Mouse (Mus musculus): Measurements from ENCODE around the gene Unkl. TPM values are rescaled to one million over a fixed set of nuclear protein-coding genes. Genes with fewer than 3 reads are reported as not detected.
A peak's percentile ranks its signal among the peaks of the same experiment; 100 is the strongest.

Unkl gene
- total RNA-seq, 1 experiment, result 14.8 TPM

GRCm38 (mm10) chr17:25252643-25253042, 64.4 kb downstream of the Unkl start:
- in situ Hi-C loops (cut with MboI; ENCODE audit: low sequenced_read_pairs in 2 of 2, unreplicated experiment in 2 of 2), result no loop called here
- no peak for DNase-seq (ENCODE audit: low read depth, low spot score)
- Histone ChIP-seq H3K36me3 (ENCODE audit: control insufficient read depth, insufficient read depth, low read length, poor library complexity, severe bottlenecking) (no peaks in the 10 kb centered on the region), H3K27ac (ENCODE audit: insufficient read depth, low read depth, low read length, poor library complexity, severe bottlenecking) (no peak overlapping the region), H3K9me3 (ENCODE audit: control insufficient read depth, insufficient read depth, low read depth, low read length) (no peaks in the 10 kb centered on the region), H3K4me3 (ENCODE audit: insufficient read depth in 1 of 2, low read depth in 1 of 2, low read length in 2 of 2, poor library complexity in 1 of 2, severe bottlenecking in 1 of 2) (no peak overlapping the region), H3K4me1 (ENCODE audit: control insufficient read depth in 2 of 2, insufficient read depth in 2 of 2, low read length in 2 of 2, poor library complexity in 1 of 2) (peaks cover 0 to 7% of the 10 kb centered on the region in 2 experiments; a peak in 1 of 4 replicates), H3K9ac (ENCODE audit: insufficient read depth, low read depth, low read length, poor library complexity, severe bottlenecking) (no peak overlapping the region)
- no peak for TF ChIP-seq ZNF384 (IDR thresholded peaks at IDR 0.05; ENCODE audit: low read depth, low read length)
- TF ChIP-seq ZC3H11A (IDR thresholded peaks at IDR 0.05; ENCODE audit: borderline replicate concordance, low read depth, low read length), result no peak
- no peak for TF ChIP-seq MAFK (IDR thresholded peaks at IDR 0.05; ENCODE audit: insufficient read depth, low read depth, low read length)
- TF ChIP-seq CHD2 (IDR thresholded peaks at IDR 0.05; ENCODE audit: low read depth, low read length), result no peak
- no peak for TF ChIP-seq HCFC1 (IDR thresholded peaks at IDR 0.05; ENCODE audit: borderline replicate concordance, insufficient read depth, low read length)

DNA sequence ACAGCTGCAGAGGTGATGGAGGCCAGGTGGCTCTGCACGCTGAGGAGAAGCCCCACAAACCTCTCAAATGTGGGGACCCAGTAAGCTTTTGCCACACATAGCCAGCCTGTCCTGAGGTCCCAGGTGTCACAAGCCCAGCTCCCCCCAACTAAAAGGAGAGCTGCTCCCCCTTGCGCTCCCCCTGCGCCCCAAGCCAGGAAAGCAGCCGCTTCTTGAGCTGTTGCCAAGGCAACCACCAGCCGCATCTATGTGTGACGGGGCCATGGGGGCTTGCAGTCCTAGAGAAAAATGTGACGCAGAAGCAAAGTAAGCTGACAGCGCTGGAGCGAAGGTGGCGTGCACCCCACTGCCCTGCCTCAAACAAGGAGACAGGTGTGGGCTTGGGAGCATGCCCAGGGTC, 65.6 kb downstream of the Unkl start:
- TF ChIP-seq CHD2 (IDR thresholded peaks at IDR 0.05; ENCODE audit: low read depth, low read length), result no peak
- no peak for TF ChIP-seq MAFK (IDR thresholded peaks at IDR 0.05; ENCODE audit: insufficient read depth, low read depth, low read length)
- TF ChIP-seq HCFC1 (IDR thresholded peaks at IDR 0.05; ENCODE audit: borderline replicate concordance, insufficient read depth, low read length), result no peak
- no peak for TF ChIP-seq ZC3H11A (IDR thresholded peaks at IDR 0.05; ENCODE audit: borderline replicate concordance, low read depth, low read length)
- no peak for TF ChIP-seq ZNF384 (IDR thresholded peaks at IDR 0.05; ENCODE audit: low read depth, low read length)
- Histone ChIP-seq H3K36me3 (ENCODE audit: control insufficient read depth, insufficient read depth, low read length, poor library complexity, severe bottlenecking) (no peaks in the 10 kb centered on the region), H3K4me1 (ENCODE audit: control insufficient read depth in 2 of 2, insufficient read depth in 2 of 2, low read length in 2 of 2, poor library complexity in 1 of 2) (peaks cover 0 to 9% of the 10 kb centered on the region in 2 experiments; a peak in 1 of 4 replicates), H3K9me3 (ENCODE audit: control insufficient read depth, insufficient read depth, low read depth, low read length) (no peaks in the 10 kb centered on the region), H3K9ac (ENCODE audit: insufficient read depth, low read depth, low read length, poor library complexity, severe bottlenecking) (no peak overlapping the region), H3K4me3 (ENCODE audit: insufficient read depth in 1 of 2, low read depth in 1 of 2, low read length in 2 of 2, poor library complexity in 1 of 2, severe bottlenecking in 1 of 2) (no peak overlapping the region), H3K27ac (ENCODE audit: insufficient read depth, low read depth, low read length, poor library complexity, severe bottlenecking) (no peak overlapping the region)
- in situ Hi-C loops (cut with MboI; ENCODE audit: low sequenced_read_pairs in 2 of 2, unreplicated experiment in 2 of 2), result no loop called here
- DNase-seq (ENCODE audit: low read depth, low spot score), result no peak

GRCm38 (mm10) chr17:25255110-25255509, 66.9 kb downstream of the Unkl start:
- TF ChIP-seq HCFC1 (IDR thresholded peaks at IDR 0.05; ENCODE audit: borderline replicate concordance, insufficient read depth, low read length) (no peak), CHD2 (IDR thresholded peaks at IDR 0.05; ENCODE audit: low read depth, low read length) (no peak), ZC3H11A (IDR thresholded peaks at IDR 0.05; ENCODE audit: borderline replicate concordance, low read depth, low read length) (no peak), ZNF384 (IDR thresholded peaks at IDR 0.05; ENCODE audit: low read depth, low read length) (no peak), MAFK (IDR thresholded peaks at IDR 0.05; ENCODE audit: insufficient read depth, low read depth, low read length) (no peak)
- no peak overlapping the region for H3K4me3 ChIP-seq (ENCODE audit: insufficient read depth in 1 of 2, low read depth in 1 of 2, low read length in 2 of 2, poor library complexity in 1 of 2, severe bottlenecking in 1 of 2)
- in situ Hi-C loops (cut with MboI; ENCODE audit: low sequenced_read_pairs in 2 of 2, unreplicated experiment in 2 of 2), result no loop called here

GRCm38 (mm10) chr17:25256140-25256754, 68.0 kb downstream of the Unkl start, which contains the start of gene Baiap3:
Baiap3 (minus strand) TSS chr17:25256364.
- H3K27ac ChIP-seq (ENCODE audit: insufficient read depth, low read depth, low read length, poor library complexity, severe bottlenecking), result no peak within 1 kb of the TSS
- in situ Hi-C loops (cut with MboI; ENCODE audit: low sequenced_read_pairs in 2 of 2, unreplicated experiment in 2 of 2), result no loop called here

More at GRCm38 (mm10) chr17:25255110-25255509, 66.9 kb downstream of the Unkl start:
- peaks cover 0 to 9% of the 10 kb centered on the region in 2 experiments; a peak in 1 of 4 replicates for H3K4me1 ChIP-seq (ENCODE audit: control insufficient read depth in 2 of 2, insufficient read depth in 2 of 2, low read length in 2 of 2, poor library complexity in 1 of 2)
- peaks cover 6% of the 10 kb centered on the region; the same call in 1 of the 2 replicates for H3K36me3 ChIP-seq (ENCODE audit: control insufficient read depth, insufficient read depth, low read length, poor library complexity, severe bottlenecking)
- no peaks in the 10 kb centered on the region for H3K9me3 ChIP-seq (ENCODE audit: control insufficient read depth, insufficient read depth, low read depth, low read length)
- H3K9ac ChIP-seq (ENCODE audit: insufficient read depth, low read depth, low read length, poor library complexity, severe bottlenecking), result no peak overlapping the region
- H3K27ac ChIP-seq (ENCODE audit: insufficient read depth, low read depth, low read length, poor library complexity, severe bottlenecking), result no peak overlapping the region
- no peak for DNase-seq (ENCODE audit: low read depth, low spot score)

More at GRCm38 (mm10) chr17:25256140-25256754, 68.0 kb downstream of the Unkl start, which contains the start of gene Baiap3:
- DNase-seq (ENCODE audit: low read depth, low spot score), result no peak
- Histone ChIP-seq H3K9me3 (ENCODE audit: control insufficient read depth, insufficient read depth, low read depth, low read length) (no peaks in the 10 kb centered on the region), H3K4me3 (ENCODE audit: insufficient read depth in 1 of 2, low read depth in 1 of 2, low read length in 2 of 2, poor library complexity in 1 of 2, severe bottlenecking in 1 of 2) (peak within 1 kb of the TSS; percentile 60 to 69), H3K4me1 (ENCODE audit: control insufficient read depth in 2 of 2, insufficient read depth in 2 of 2, low read length in 2 of 2, poor library complexity in 1 of 2) (peaks cover 0 to 9% of the 10 kb centered on the region in 2 experiments; a peak in 1 of 4 replicates), H3K36me3 (ENCODE audit: control insufficient read depth, insufficient read depth, low read length, poor library complexity, severe bottlenecking) (peaks cover 7% of the 10 kb centered on the region; the same call in 1 of the 2 replicates), H3K9ac (ENCODE audit: insufficient read depth, low read depth, low read length, poor library complexity, severe bottlenecking) (peak within 1 kb of the TSS; percentile 43; the same call in 1 of the 2 replicates)
- TF ChIP-seq CHD2 (IDR thresholded peaks at IDR 0.05; ENCODE audit: low read depth, low read length), result no peak
- TF ChIP-seq ZC3H11A (IDR thresholded peaks at IDR 0.05; ENCODE audit: borderline replicate concordance, low read depth, low read length), result no peak
- TF ChIP-seq ZNF384 (IDR thresholded peaks at IDR 0.05; ENCODE audit: low read depth, low read length), result no peak
- TF ChIP-seq HCFC1 (IDR thresholded peaks at IDR 0.05; ENCODE audit: borderline replicate concordance, insufficient read depth, low read length), result no peak
- no peak for TF ChIP-seq MAFK (IDR thresholded peaks at IDR 0.05; ENCODE audit: insufficient read depth, low read depth, low read length)

Data from ES-E14 (cell line).